Mouse (Mus musculus) MEL (cell line): ENCODE data around the gene Plcb1. TPM values are rescaled to one million over a fixed set of nuclear protein-coding genes. Genes with fewer than 3 reads are reported as not detected.

ENCODE experiments used
- DNase-seq: peaks from one replicate; pipeline ENCODE4 v3.0.0; 2011; ENCODE audit warnings: low read depth, low spot score
- H3K27ac ChIP-seq: 2 replicates; pipeline ENCODE4 v1.5.1; 2012; ENCODE audit warnings: low read depth, mild to moderate bottlenecking, control low read depth, low read length, moderate library complexity; ENCODE audit not compliant: control insufficient read depth
- H3K27me3 ChIP-seq, 2 experiments: fragments of 150-350 bp in 1 of 2; sonication (generic) in 1 of 2; 2 replicates each; pipeline ENCODE4 v1.6.1; 2012; ENCODE audit warnings: low read length in 2 of 2, mild to moderate bottlenecking in 2 of 2, improper control_type of control experiment in 1 of 2, moderate library complexity in 1 of 2; ENCODE audit not compliant: insufficient read depth in 2 of 2, control insufficient read depth in 1 of 2
- H3K36me3 ChIP-seq, 2 experiments: 2 replicates each; pipeline ENCODE4 v1.6.1; 2012 to 2014; ENCODE audit warnings: low read length in 2 of 2, improper control_type of control experiment in 1 of 2, inconsistent platforms in 1 of 2, mild to moderate bottlenecking in 1 of 2; ENCODE audit not compliant: insufficient read depth in 2 of 2, control insufficient read depth in 1 of 2
- H3K4me1 ChIP-seq, 2 experiments: fragments of 150-350 bp in 1 of 2; sonication (generic) in 1 of 2; 2 replicates each; pipeline ENCODE4 v1.6.1; 2012; ENCODE audit warnings: low read length in 2 of 2, improper control_type of control experiment in 1 of 2, mild to moderate bottlenecking in 1 of 2; ENCODE audit not compliant: insufficient read depth in 2 of 2, control insufficient read depth in 1 of 2
- H3K4me3 ChIP-seq, 2 experiments: fragments of 150-350 bp in 1 of 2; sonication (generic) in 1 of 2; 2 replicates each; pipeline ENCODE4 v1.5.1; 2012; ENCODE audit warnings: low read depth in 2 of 2, low read length in 2 of 2, mild to moderate bottlenecking in 2 of 2, moderate library complexity in 2 of 2, control low read depth in 1 of 2, improper control_type of control experiment in 1 of 2; ENCODE audit not compliant: control insufficient read depth in 1 of 2, insufficient read depth in 1 of 2
- H3K79me2 ChIP-seq: 2 replicates; pipeline ENCODE4 v1.6.1; 2012; ENCODE audit warnings: mild to moderate bottlenecking, low read length, moderate library complexity; ENCODE audit not compliant: control insufficient read depth, poor library complexity, insufficient read depth
- H3K9ac ChIP-seq: 2 replicates; pipeline ENCODE4 v1.6.1; 2012; ENCODE audit warnings: low read depth, mild to moderate bottlenecking, control low read depth, low read length, moderate library complexity; ENCODE audit not compliant: control insufficient read depth, poor library complexity, severe bottlenecking
- H3K9me3 ChIP-seq: fragments of 150-350 bp; sonication (generic); replicated peaks from 2 replicates; pipeline ENCODE4 v1.6.1; 2012; ENCODE audit warnings: mild to moderate bottlenecking, low read length, improper control_type of control experiment, moderate library complexity; ENCODE audit not compliant: insufficient read depth
- CHD1 ChIP-seq: IDR thresholded peaks from 2 replicates; pipeline ENCODE4 v1.6.1; 2012; ENCODE audit warnings: low read depth, mild to moderate bottlenecking, inconsistent platforms, low read length, improper control_type of control experiment
- CHD2 ChIP-seq: IDR thresholded peaks from 2 replicates; pipeline ENCODE4 v1.6.1; 2011; ENCODE audit warnings: low read length, improper control_type of control experiment
- CTCF ChIP-seq, 3 experiments: IDR thresholded peaks in 2 of 3; conservative IDR thresholded peaks in 1 of 3; 2 replicates each; pipeline ENCODE4 v1.5.1; 2011 to 2012; ENCODE audit warnings: low read length in 3 of 3, low read depth in 2 of 3, mild to moderate bottlenecking in 2 of 3, improper control_type of control experiment in 1 of 3, inconsistent platforms in 1 of 3, mixed read lengths in 1 of 3, moderate library complexity in 1 of 3; ENCODE audit not compliant: control insufficient read depth in 1 of 3, insufficient read depth in 1 of 3, poor library complexity in 1 of 3, severe bottlenecking in 1 of 3
- E2F4 ChIP-seq: IDR thresholded peaks from 2 replicates; pipeline ENCODE4 v1.6.1; 2011; ENCODE audit warnings: low read depth, low read length, improper control_type of control experiment, borderline replicate concordance
- GABPA ChIP-seq: IDR thresholded peaks from 2 replicates; pipeline ENCODE4 v1.6.1; 2012; ENCODE audit warnings: low read depth, mild to moderate bottlenecking, inconsistent platforms, low read length, improper control_type of control experiment, moderate library complexity
- MAFK ChIP-seq: IDR thresholded peaks from 2 replicates; pipeline ENCODE4 v1.6.1; 2011; ENCODE audit warnings: low read depth, mild to moderate bottlenecking, low read length, improper control_type of control experiment, borderline replicate concordance
- MAX ChIP-seq: IDR thresholded peaks from 2 replicates; pipeline ENCODE4 v1.6.1; 2011; ENCODE audit warnings: low read length, improper control_type of control experiment
- MAZ ChIP-seq: IDR thresholded peaks from 2 replicates; pipeline ENCODE4 v1.6.1; 2012; ENCODE audit warnings: low read depth, mild to moderate bottlenecking, inconsistent platforms, low read length, improper control_type of control experiment
- NELFE ChIP-seq: IDR thresholded peaks from 2 replicates; pipeline ENCODE4 v1.6.1; 2011; ENCODE audit warnings: low read depth, low read length, improper control_type of control experiment
- NRF1 ChIP-seq: IDR thresholded peaks from 2 replicates; pipeline ENCODE4 v1.6.1; 2014; ENCODE audit warnings: low read depth, mild to moderate bottlenecking, inconsistent platforms, low read length, improper control_type of control experiment, moderate library complexity; ENCODE audit not compliant: poor library complexity, insufficient read depth, severe bottlenecking
- POLR2A ChIP-seq, 2 experiments: IDR thresholded peaks; 2 replicates each; pipeline ENCODE4 v1.6.1; 2011 to 2012; ENCODE audit warnings: low read length in 2 of 2, mild to moderate bottlenecking in 2 of 2, control low read depth in 1 of 2, improper control_type of control experiment in 1 of 2, low read depth in 1 of 2, moderate library complexity in 1 of 2; ENCODE audit not compliant: control insufficient read depth in 1 of 2, insufficient read depth in 1 of 2, poor library complexity in 1 of 2
- POLR2AphosphoS2 ChIP-seq: IDR thresholded peaks from 2 replicates; pipeline ENCODE4 v1.6.1; 2011; ENCODE audit warnings: low read length, improper control_type of control experiment
- RAD21 ChIP-seq: IDR thresholded peaks from 2 replicates; pipeline ENCODE4 v1.6.1; 2011; ENCODE audit warnings: mild to moderate bottlenecking, low read depth, low read length, improper control_type of control experiment
- RCOR1 ChIP-seq: IDR thresholded peaks from 2 replicates; pipeline ENCODE4 v1.6.1; 2012; ENCODE audit warnings: low read depth, mild to moderate bottlenecking, inconsistent platforms, low read length, improper control_type of control experiment
- SMC3 ChIP-seq: IDR thresholded peaks from 2 replicates; pipeline ENCODE4 v1.6.1; 2011; ENCODE audit warnings: low read depth, low read length, improper control_type of control experiment
- TBP ChIP-seq: IDR thresholded peaks from 2 replicates; pipeline ENCODE4 v1.8.0; 2011; ENCODE audit warnings: low read depth, low read length, improper control_type of control experiment
- ZC3H11A ChIP-seq: IDR thresholded peaks from 2 replicates; pipeline ENCODE4 v1.6.1; 2012; ENCODE audit warnings: low read depth, mild to moderate bottlenecking, inconsistent platforms, low read length, improper control_type of control experiment
- polyA plus RNA-seq, 2 experiments: library from polyadenylated mRNA; stranded (reverse) in 1 of 2; unstranded in 1 of 2; fragments of >175 nt in 1 of 2; fragments of >200 nt in 1 of 2; gene quantifications; 2 replicates each; pipeline versions ENCODE4 v1.2.1 to v1.2.4; 2012; ENCODE audit warnings: low replicate concordance in 2 of 2, low read depth in 1 of 2; ENCODE audit not compliant: insufficient read length in 2 of 2, insufficient read depth in 1 of 2, missing spikeins in 1 of 2
- total RNA-seq: library from RNA; depleted of rRNA; stranded (reverse); fragments of 300-350 nt; gene quantifications from 2 replicates; pipeline ENCODE4 v1.2.3, GENCODE M21; 2012

Plcb1 gene
- total and polyA plus RNA-seq, 3 experiments = not detected

DNA sequence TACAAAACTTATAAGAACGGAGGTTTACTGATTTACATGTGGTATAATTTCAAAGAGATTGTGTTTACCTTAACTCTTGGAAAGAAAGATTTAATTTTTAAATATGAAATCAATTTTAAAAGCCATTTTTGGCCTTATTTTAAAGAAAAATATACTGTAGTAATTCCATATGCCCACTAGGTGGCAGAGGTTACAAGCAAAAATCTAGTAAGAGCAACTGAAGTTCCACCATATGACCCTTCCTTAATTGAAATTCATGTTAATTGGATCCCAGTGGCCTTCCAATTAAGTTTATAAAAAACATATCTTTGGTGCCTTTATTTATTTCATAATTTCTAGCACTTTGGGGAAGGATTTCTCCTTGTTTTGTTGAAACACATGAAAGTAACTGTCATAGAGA lies 570.4 kb downstream of the Plcb1 start (continued):
- TF ChIP-seq MAFK = no peak
- peak; percentile 43; the same call in 1 of the 2 replicates for TF ChIP-seq ZC3H11A

DNA sequence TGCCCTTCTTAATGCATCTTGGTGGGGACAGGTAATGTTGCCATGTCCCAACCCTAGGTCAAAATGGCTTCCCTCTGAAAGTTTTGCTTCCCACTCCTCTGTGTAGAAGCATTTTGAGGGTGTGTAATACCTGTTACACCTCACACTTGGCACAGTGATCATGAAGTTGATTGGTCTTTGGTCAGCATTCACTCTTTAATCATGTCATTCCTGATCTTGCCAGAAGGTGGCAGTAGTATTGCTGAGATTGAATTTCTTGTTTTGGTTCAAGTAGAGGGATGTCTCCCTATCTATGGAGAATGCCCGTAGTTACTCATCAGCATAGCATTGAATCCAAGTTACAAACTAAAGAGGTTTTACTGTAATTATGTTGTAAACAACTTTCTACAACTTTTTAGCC lies 575.9 kb downstream of the Plcb1 start:
- H3K9me3 ChIP-seq = no peaks in the 10 kb centered on the region
- TF ChIP-seq RAD21 (peak; percentile 53), TBP (no peak), CHD1 (no peak), SMC3 (peak; percentile 63), NELFE (no peak), MAZ (no peak), E2F4 (no peak), CTCF (IDR thresholded peaks at IDR 0.05 in 2 of 3, conservative IDR thresholded peaks at IDR 0.05 in 1 of 3; ENCODE audit: control insufficient read depth in 1 of 3, insufficient read depth in 1 of 3, low read depth in 2 of 3, low read length in 3 of 3, poor library complexity in 1 of 3, severe bottlenecking in 1 of 3) (peak; percentile 14 to 56 (median 44); a peak in 4 of 6 replicates), ZC3H11A (peak; percentile 28; the same call in 1 of the 2 replicates)
- TF ChIP-seq, all 39 proteins: peak for 4
- H3K27me3 ChIP-seq = no peaks in the 10 kb centered on the region
- H3K4me1 ChIP-seq = no peaks in the 10 kb centered on the region
- H3K36me3 ChIP-seq = no peaks in the 10 kb centered on the region
- no peaks in the 10 kb centered on the region for H3K79me2 ChIP-seq
- H3K4me3 ChIP-seq = no peak overlapping the region
- peak; percentile 15 for DNase-seq
- H3K27ac ChIP-seq = no peak overlapping the region
- H3K9ac ChIP-seq = no peak overlapping the region

DNA sequence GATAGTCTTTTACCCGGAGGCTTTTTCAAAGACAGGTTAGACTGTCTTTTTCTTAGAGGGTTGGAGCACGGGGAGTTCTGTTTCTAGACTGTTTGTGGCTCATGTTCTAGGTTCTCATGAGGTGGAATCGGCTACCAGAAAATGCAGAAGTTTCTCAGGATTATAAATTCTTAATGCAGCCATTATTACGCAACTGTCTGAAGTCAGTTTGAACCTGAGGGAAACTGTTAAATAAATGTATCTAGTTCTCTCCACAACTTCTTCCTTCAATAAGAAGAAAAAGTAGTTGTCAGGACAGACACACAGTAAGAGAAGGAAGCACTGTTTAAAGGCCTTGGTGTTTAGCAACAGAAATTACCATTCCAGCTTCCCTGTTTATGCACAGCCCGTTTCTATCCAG lies 577.1 kb downstream of the Plcb1 start:
- no peaks in the 10 kb centered on the region for H3K79me2 ChIP-seq
- no peaks in the 10 kb centered on the region for H3K4me1 ChIP-seq
- H3K9me3 ChIP-seq = no peaks in the 10 kb centered on the region
- no peaks in the 10 kb centered on the region for H3K36me3 ChIP-seq
- H3K27ac ChIP-seq = no peak overlapping the region
- no peaks in the 10 kb centered on the region for H3K27me3 ChIP-seq
- no peak for DNase-seq
- no peak overlapping the region for H3K4me3 ChIP-seq
- no peak overlapping the region for H3K9ac ChIP-seq
- TF ChIP-seq NELFE (no peak), CTCF (IDR thresholded peaks at IDR 0.05 in 2 of 3, conservative IDR thresholded peaks at IDR 0.05 in 1 of 3; ENCODE audit: control insufficient read depth in 1 of 3, insufficient read depth in 1 of 3, low read depth in 2 of 3, low read length in 3 of 3, poor library complexity in 1 of 3, severe bottlenecking in 1 of 3) (no peak), POLR2AphosphoS2 (no peak), MAX (no peak), RCOR1 (no peak), E2F4 (no peak), MAFK (no peak), GABPA (no peak), CHD2 (no peak), POLR2A (IDR thresholded peaks at IDR 0.05; ENCODE audit: control insufficient read depth in 1 of 2, insufficient read depth in 1 of 2, low read depth in 1 of 2, low read length in 2 of 2, poor library complexity in 1 of 2) (no peak), ZC3H11A (no peak), NRF1 (no peak), RAD21 (no peak)
